Mouse (Mus musculus): ENCODE results near the gene Prss46.

DNA sequence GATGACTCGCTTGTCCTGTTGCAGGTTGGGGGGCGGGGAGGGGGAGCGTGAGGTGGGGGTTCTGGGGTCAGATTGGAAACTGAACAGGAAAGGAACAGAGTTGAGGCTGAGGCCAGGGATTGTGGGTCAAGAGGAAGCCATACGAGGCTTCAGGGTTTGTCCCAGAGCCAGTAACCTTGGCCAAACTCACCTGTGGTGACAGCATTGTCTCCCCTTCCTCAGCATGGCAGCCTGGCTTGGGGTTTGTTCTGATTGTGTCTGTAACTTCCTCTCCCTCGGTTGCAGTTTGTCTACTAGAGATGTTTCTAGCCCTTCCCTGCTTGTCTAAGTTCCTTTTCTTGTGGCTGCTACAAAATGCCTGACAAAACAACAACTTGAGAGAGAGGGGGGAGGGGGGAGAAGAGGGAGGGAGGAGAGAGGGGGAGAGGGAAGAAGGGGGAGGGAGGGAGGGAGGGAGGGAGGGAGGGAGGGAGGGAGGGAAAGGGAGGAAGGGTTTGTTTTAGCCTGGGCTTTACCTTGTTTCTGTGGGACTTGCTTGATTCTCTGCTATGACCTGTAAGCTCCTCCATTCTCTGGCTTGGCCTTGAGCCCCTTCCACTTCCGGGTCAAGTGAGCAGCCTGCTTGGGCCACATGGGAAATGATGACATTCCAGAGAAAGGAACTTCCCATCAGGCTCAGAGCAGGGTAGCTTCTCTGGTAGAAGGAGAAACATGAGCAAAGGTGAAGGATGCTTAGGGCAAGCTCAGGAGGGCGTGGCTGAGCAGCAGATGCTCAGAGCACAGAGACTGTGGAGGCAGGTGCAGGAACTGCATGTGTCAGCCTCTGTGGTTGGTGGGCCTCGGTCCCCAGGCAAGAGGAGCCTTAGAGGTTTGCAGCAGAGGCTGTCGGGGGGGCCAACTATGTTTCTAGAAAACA lies 43.3 kb downstream of the Prss46 start:
- TF ChIP-seq RAD21 (IDR thresholded peaks at IDR 0.05; ENCODE audit: low read depth, low read length) (no peak), CTCF (conservative IDR thresholded peaks at IDR 0.05 in 1 of 2, IDR thresholded peaks at IDR 0.05 in 1 of 2; ENCODE audit: low read depth in 2 of 2, low read length in 2 of 2) (no peak), USF2 (conservative IDR thresholded peaks at IDR 0.05; ENCODE audit: low read depth, low read length) (no peak), CHD1 (IDR thresholded peaks at IDR 0.05; ENCODE audit: low read depth, low read length) (no peak), MAFK (IDR thresholded peaks at IDR 0.05; ENCODE audit: insufficient replicate concordance, low read length) (no peak), POLR2A (IDR thresholded peaks at IDR 0.05; ENCODE audit: low read depth, low read length) (no peak), MYC (IDR thresholded peaks at IDR 0.05; ENCODE audit: low read depth, low read length) (no peak), JUND (conservative IDR thresholded peaks at IDR 0.05; ENCODE audit: low read depth, low read length) (no peak), CHD2 (IDR thresholded peaks at IDR 0.05; ENCODE audit: low read length) (no peak)

Measured in CH12.LX (cell line).